Mouse (Mus musculus) hindbrain, embryonic 14.5 days (tissue): ENCODE results near the gene Rpl13a. TPM values are rescaled to one million over a fixed set of nuclear protein-coding genes. Genes with fewer than 3 reads are reported as not detected.

Experiments used
- ATAC-seq: fragments of 200-750 bp; cut with Nextera tagmentation; 2 replicates; pipeline ENCODE4 v1.8.0; 2017; ENCODE audit warnings: moderate number of reproducible peaks, mild to moderate bottlenecking, moderate TSS enrichment, moderate library complexity; ENCODE audit not compliant: low FRiP score
- DNase-seq: peaks from one replicate; pipeline ENCODE4 v3.0.0-alpha.2; 2015; ENCODE audit warnings: low spot score
- H3K27ac ChIP-seq: fragments of 300-500 bp; sonication (generic); 2 replicates; pipeline ENCODE4 v1.5.1; 2014; ENCODE audit warnings: mild to moderate bottlenecking, moderate library complexity
- H3K27me3 ChIP-seq: fragments of 300-500 bp; sonication (generic); 2 replicates; pipeline ENCODE4 v1.6.1; 2014; ENCODE audit warnings: mild to moderate bottlenecking, low read length, mixed read lengths; ENCODE audit not compliant: control insufficient read depth, insufficient read depth
- H3K36me3 ChIP-seq: fragments of 300-500 bp; sonication (generic); replicated peaks from 2 replicates; pipeline ENCODE4 v1.6.1; 2014; ENCODE audit not compliant: control insufficient read depth, insufficient read depth
- H3K4me1 ChIP-seq: fragments of 300-500 bp; sonication (generic); replicated peaks from 2 replicates; pipeline ENCODE4 v1.6.1; 2014; ENCODE audit warnings: antibody characterized with exemption, low read length, mixed read lengths; ENCODE audit not compliant: control insufficient read depth, insufficient read depth
- H3K4me2 ChIP-seq: fragments of 300-500 bp; sonication (generic); replicated peaks from 2 replicates; pipeline ENCODE4 v1.6.1; 2014; ENCODE audit warnings: mild to moderate bottlenecking, moderate library complexity
- H3K4me3 ChIP-seq: fragments of 300-500 bp; sonication (generic); replicated peaks from 2 replicates; pipeline ENCODE4 v1.5.1; 2014; ENCODE audit warnings: mild to moderate bottlenecking, low read length
- H3K9ac ChIP-seq: fragments of 300-500 bp; sonication (generic); 2 replicates; pipeline ENCODE4 v1.6.1; 2014
- H3K9me3 ChIP-seq: fragments of 300-500 bp; sonication (generic); 2 replicates; pipeline ENCODE4 v1.6.1; 2016; ENCODE audit warnings: low read length; ENCODE audit not compliant: control insufficient read depth
- WGBS: fragments of 180-500 bp; shearing (Covaris S2); extraction: QIAGEN DNeasy Blood & Tissue Kit; methylation state at CpG from one replicate; pipeline ENCODE4 v1.1.7; 2014; 5-methylcytosine and 5-hydroxymethylcytosine counted together
- polyA plus RNA-seq: library from polyadenylated mRNA; unstranded; fragments of >200 nt; fragmentation: Nextera tagmentation; extraction: Ambion mirVana; gene quantifications from 2 replicates; pipeline ENCODE4 v1.2.1, GENCODE M21; 2014

The Rpl13a gene
- polyA plus RNA-seq, 1 experiment from 2014 or later: 835 TPM

DNA sequence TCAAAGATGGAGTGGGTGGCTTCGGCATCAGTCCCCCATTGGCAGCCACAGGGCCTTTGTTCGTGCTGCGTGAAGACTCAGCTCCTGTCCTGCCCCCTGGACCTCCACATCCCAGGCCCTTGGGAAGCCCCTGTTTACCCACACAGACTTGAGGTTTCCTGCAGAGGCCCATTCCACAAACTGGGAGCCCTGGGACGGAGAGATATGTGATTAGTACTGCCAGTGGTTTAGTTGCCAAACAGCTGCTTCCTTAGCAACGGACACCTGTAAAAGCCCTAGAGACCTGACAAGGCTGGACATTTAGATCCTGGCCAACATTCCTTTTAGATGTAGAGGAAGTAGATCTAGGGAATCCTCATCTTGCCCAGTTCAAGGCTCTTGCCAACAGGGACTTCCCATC, 13.4 kb upstream of the Rpl13a start:
- ATAC-seq: no peak
- no peak overlapping the region for H3K4me2 ChIP-seq
- H3K36me3 ChIP-seq: peaks cover 6% of the 10 kb centered on the region; the same call in 1 of the 2 replicates
- no peak for DNase-seq
- no peaks in the 10 kb centered on the region for H3K4me1 ChIP-seq
- H3K9me3 ChIP-seq: no peaks in the 10 kb centered on the region
- H3K27me3 ChIP-seq: no peaks in the 10 kb centered on the region
- WGBS: 88% methylated on average over 5 of the region's 5 CpGs
- H3K4me3 ChIP-seq: no peak overlapping the region
- no peak overlapping the region for H3K27ac ChIP-seq
- H3K9ac ChIP-seq: no peak overlapping the region

DNA sequence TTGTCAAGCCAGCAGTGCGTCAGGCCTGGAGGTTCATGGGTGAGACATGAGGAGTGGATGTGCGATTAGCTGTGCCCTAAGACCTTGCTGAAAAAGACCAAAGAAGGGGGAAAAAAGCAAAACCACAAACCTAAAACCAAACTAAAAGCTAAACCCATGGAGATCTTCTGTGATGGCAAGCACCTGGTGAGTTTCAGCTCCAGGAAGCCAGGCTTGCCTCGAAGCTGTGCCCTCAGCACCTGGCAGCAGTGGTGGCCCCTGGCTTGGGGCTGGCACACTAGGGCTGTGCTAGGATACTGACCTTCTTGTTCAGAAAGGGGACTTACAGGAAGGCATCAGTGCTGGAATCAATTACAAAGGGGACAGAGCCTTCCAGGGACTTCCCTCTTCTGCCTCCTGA, 12.8 kb upstream of the Rpl13a start:
- Histone ChIP-seq H3K9ac (no peak overlapping the region), H3K4me3 (no peak overlapping the region), H3K27me3 (no peaks in the 10 kb centered on the region), H3K4me2 (no peak overlapping the region), H3K27ac (no peak overlapping the region), H3K36me3 (peaks cover 6% of the 10 kb centered on the region; the same call in 1 of the 2 replicates), H3K9me3 (no peaks in the 10 kb centered on the region), H3K4me1 (no peaks in the 10 kb centered on the region)
- WGBS: 91% methylated on average over 3 of the region's 3 CpGs
- DNase-seq (no peak), ATAC-seq (no peak)

DNA sequence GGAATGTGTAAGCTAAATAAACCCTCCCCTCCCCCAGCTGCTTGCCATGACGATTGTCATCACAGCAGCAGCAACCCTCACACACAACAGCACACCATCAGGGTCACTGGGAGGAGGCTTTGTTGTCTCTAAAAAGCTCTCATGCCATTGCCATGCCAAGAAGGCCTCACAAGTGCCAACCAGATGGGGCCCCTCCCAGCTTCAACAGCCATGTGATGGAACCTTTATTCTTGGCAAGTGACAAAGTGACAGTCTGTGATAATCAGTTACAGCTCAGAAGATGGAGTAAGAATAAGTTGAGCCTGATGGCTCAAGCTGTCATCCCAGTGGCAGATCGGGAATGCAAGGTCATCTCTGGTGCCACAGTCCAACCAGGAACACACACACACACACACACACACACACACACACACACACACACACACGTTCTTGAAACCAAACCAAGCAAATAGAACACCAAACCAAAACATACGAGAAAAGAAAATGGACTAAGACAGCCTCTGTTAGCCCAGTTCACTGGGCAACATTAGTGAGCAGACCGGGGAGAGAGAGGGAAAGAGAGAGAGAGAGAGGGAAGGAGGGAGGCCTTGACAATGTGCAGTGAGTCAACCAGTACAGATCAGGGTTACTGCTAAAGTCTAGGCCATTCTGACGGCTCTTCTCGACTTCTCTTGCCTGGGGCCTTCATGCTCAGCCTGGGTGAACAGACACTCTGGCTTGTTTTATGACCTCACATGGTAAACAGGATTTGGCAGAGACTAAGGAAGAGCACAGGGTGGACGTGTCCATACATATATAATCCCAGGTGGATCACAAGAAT, 11.6 kb upstream of the Rpl13a start:
- Histone ChIP-seq H3K4me1 (0 out of 2 replicates have a peak, but pooled peaks cover 6% of the 10 kb centered on the region), H3K27me3 (0 out of 2 replicates have a peak, but pooled peaks cover 5% of the 10 kb centered on the region), H3K36me3 (peaks cover 6% of the 10 kb centered on the region; the same call in 1 of the 2 replicates), H3K27ac (no peak overlapping the region), H3K4me3 (no peak overlapping the region), H3K9ac (no peak overlapping the region), H3K4me2 (no peak overlapping the region), H3K9me3 (no peaks in the 10 kb centered on the region)
- no peak for ATAC-seq
- WGBS: 79% methylated on average over 8 of the region's 8 CpGs
- DNase-seq: no peak

DNA sequence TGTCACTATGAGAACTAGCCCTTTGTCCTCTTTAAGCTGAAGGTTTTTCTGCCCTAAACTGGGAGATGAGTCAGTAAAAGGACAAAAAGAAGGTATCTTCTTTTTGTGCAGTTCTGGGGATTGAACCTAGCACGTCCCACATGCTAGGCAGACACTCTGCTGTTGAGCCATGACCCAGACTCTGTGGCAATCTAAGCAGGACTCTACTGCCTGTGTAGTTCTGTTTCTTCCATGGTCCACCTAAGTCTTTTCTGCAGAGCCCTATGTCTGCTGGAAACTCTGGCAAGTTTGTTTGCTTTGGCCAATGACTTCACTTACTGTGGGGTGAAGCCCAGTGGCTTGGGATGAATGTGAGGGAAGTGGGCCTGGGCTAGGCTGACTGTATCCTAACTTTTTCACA, 9.8 kb upstream of the Rpl13a start:
- ATAC-seq: no peak
- no peak for DNase-seq
- H3K4me1 ChIP-seq: 0 out of 2 replicates have a peak, but pooled peaks cover 6% of the 10 kb centered on the region
- H3K27me3 ChIP-seq: 0 out of 2 replicates have a peak, but pooled peaks cover 5% of the 10 kb centered on the region
- H3K9me3 ChIP-seq: no peaks in the 10 kb centered on the region
- no peak overlapping the region for H3K9ac ChIP-seq
- no peak overlapping the region for H3K4me2 ChIP-seq
- no peak overlapping the region for H3K27ac ChIP-seq
- 75% methylated on average over 1 of the region's 1 CpGs for WGBS
- H3K4me3 ChIP-seq: no peak overlapping the region
- peaks cover 6% of the 10 kb centered on the region; the same call in 1 of the 2 replicates for H3K36me3 ChIP-seq

DNA sequence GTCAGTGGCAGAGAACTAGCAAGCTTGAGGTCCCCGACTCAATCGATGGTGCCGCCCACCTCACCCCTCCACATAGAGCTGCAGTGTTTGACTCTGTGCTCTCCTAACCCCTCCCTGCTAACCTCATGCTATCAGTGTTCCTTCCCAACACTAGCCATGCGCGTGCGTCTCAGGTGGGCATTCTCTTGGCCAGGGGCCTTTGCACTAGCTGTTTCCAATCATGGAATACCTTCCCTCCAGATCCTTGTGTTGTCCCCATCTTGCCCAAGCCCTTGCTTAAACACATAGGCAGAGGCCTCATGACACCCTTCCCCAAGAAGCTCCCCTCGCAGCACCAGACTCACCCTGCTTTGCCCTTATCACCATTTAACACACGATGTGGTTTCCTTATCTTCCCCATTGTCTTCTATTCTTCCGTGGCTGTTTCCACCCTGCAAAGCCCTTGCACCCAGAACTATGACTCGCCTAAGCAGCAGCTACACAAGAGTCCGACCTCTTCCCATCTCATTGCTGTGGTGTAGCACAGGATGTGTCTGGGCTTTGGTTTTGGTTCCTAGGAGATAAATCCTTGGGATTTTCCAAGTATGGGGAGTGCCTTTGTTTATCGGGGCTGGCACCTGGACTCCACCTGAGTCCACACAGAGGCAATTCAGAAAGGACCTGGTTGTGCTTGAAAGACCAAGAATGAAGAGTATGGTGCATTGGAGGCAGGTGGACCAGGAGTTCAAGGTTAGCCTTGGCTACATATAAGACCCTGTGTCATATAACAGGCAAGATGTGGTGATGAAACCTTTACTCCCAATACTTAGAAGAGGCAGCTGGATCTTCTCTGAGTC, 8.8 kb upstream of the Rpl13a start:
- WGBS: 86% methylated on average over 12 of the region's 12 CpGs
- no peak for ATAC-seq
- H3K4me3 ChIP-seq: no peak overlapping the region

DNA sequence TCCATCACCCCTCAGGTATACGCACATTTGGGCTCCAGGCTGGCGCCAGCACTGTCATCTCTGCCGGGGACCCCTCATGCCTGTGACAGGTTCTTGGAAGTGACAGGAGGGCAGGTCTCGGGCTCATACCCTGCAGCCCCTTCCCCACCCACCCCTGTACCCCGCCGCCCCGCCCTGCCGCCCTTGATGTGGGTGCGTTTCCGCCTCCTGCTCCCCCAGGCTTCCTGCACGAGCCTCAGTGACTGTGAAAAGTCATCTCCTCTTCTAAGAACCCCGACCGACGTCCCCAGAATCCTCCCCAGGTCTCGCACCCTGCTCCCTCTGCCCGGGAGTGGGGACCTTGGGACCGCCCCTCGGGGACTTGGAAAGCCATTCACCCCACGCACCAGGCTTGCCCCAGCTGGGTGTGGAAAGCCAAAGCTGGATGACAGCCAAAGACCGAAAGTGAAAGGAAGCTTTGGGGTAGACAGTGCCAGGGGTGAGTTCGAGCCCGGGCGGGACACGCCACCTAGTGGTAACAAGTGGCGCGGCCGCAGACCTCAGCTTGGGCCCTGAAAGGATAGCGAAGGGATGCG, 7.5 kb upstream of the Rpl13a start, which contains the start of the genes Gm45713 and Flt3l:
TSS of gene Gm45713 (minus strand) at position 239 of the 575 bp plus-strand sequence.
TSS of gene Flt3l (minus strand) at position 440 of the 575 bp plus-strand sequence.
- H3K4me3 ChIP-seq: peak within 1 kb of the TSS; percentile 38
- WGBS: 5% methylated on average over 29 of the region's 29 CpGs
- DNase-seq: peak; percentile 82

More for the DNA sequence above, 8.8 kb upstream of the Rpl13a start:
- H3K36me3 ChIP-seq: peaks cover 3% of the 10 kb centered on the region; the same call in 1 of the 2 replicates
- 0 out of 2 replicates have a peak, but pooled peaks cover 6% of the 10 kb centered on the region for H3K4me1 ChIP-seq
- no peak overlapping the region for H3K27ac ChIP-seq
- no peak for DNase-seq
- no peak overlapping the region for H3K9ac ChIP-seq
- H3K9me3 ChIP-seq: no peaks in the 10 kb centered on the region
- no peak overlapping the region for H3K4me2 ChIP-seq
- 0 out of 2 replicates have a peak, but pooled peaks cover 5% of the 10 kb centered on the region for H3K27me3 ChIP-seq

DNA sequence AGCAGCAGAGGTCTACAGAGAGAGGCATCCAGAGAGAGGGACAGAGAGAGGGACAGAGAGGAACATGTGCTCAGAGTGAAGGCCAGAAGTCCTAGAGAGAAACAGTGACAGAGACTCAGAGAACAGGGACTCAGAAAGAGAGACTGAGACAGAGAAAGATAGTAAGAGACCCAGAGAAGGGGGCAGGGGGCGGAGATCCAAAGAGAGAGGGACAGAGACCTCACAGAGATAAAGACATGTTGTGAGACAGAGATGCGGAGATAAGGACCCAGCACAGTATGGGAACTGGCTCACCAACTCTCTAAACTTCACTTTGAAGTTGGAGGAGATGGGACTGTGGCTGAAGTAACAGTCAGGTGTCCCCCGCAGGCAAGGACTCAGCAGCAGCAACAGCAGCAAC, 6.8 kb upstream of the Rpl13a start:
- H3K27ac ChIP-seq: no peak overlapping the region
- peak overlapping the region; percentile 62; the same call in 1 of the 2 replicates for H3K4me2 ChIP-seq
- no peak for DNase-seq
- WGBS: 86% methylated on average over 3 of the region's 3 CpGs
- ATAC-seq: no peak
- H3K9me3 ChIP-seq: no peaks in the 10 kb centered on the region
- H3K9ac ChIP-seq: no peak overlapping the region
- 0 out of 2 replicates have a peak, but pooled peaks cover 6% of the 10 kb centered on the region for H3K4me1 ChIP-seq
- no peak overlapping the region for H3K4me3 ChIP-seq
- H3K36me3 ChIP-seq: no peaks in the 10 kb centered on the region
- H3K27me3 ChIP-seq: 0 out of 2 replicates have a peak, but pooled peaks cover 5% of the 10 kb centered on the region

More for the DNA sequence above, 7.5 kb upstream of the Rpl13a start, which contains the start of the genes Gm45713 and Flt3l:
- Histone ChIP-seq H3K4me2 (peak within 1 kb of the TSS; percentile 62), H3K9me3 (no peaks in the 10 kb centered on the region), H3K36me3 (no peaks in the 10 kb centered on the region), H3K4me1 (0 out of 2 replicates have a peak, but pooled peaks cover 6% of the 10 kb centered on the region), H3K27ac (no peak within 1 kb of the TSS), H3K27me3 (0 out of 2 replicates have a peak, but pooled peaks cover 5% of the 10 kb centered on the region), H3K9ac (peak within 1 kb of the TSS; percentile 57)
- peak; percentile 78; the same call in 1 of the 2 replicates for ATAC-seq

DNA sequence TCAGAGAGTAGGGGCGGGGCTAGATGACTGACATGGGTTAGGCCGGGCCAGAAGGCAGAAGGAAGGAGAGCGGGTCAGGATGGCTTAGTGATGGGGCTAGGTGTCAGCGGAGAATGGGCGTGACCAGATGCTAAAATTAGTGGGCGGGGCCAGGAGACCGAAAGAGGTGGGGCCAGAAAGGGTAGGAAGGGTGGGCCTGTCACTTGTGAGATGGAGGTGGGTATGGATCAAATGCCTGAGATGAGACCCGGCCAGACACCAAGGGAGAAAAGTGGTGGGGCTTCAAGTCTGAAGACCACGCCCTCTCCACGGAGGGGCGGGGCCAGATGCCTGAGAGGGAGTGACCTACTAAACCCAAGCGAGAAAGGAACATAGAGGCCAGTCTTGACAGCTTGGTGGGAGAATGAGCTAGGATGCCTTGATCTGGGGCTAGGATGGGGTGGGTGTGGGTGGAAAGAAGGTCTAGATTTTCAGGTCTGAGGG, 6.0 kb upstream of the Rpl13a start:
- DNase-seq (no peak), ATAC-seq (0 out of 2 replicates have a peak, but pooled peaks have one; percentile 14)
- H3K4me3 ChIP-seq: no peak overlapping the region
- H3K36me3 ChIP-seq: no peaks in the 10 kb centered on the region
- H3K4me2 ChIP-seq: no peak overlapping the region
- H3K9me3 ChIP-seq: no peaks in the 10 kb centered on the region
- H3K4me1 ChIP-seq: 0 out of 2 replicates have a peak, but pooled peaks cover 6% of the 10 kb centered on the region
- no peak overlapping the region for H3K27ac ChIP-seq
- WGBS: 6% methylated on average over 12 of the region's 12 CpGs
- 0 out of 2 replicates have a peak, but pooled peaks cover 5% of the 10 kb centered on the region for H3K27me3 ChIP-seq
- H3K9ac ChIP-seq: no peak overlapping the region
